Mouse (Mus musculus) cortical plate, adult 2 months (tissue): ENCODE results near the gene Pip4k2c.

Source experiments
- CTCF ChIP-seq: fragments of 200-500 bp; IDR thresholded peaks from 2 replicates; pipeline ENCODE4 v1.5.1; 2011; ENCODE audit warnings: mild to moderate bottlenecking, control low read depth, low read length; ENCODE audit not compliant: insufficient read depth; ENCODE audit errors: extremely low read depth
- POLR2A ChIP-seq: fragments of 200-500 bp; IDR thresholded peaks from 2 replicates; pipeline ENCODE4 v1.6.1; 2011; ENCODE audit warnings: mild to moderate bottlenecking, low read length, control low read depth; ENCODE audit not compliant: insufficient read depth; ENCODE audit errors: extremely low read depth

DNA sequence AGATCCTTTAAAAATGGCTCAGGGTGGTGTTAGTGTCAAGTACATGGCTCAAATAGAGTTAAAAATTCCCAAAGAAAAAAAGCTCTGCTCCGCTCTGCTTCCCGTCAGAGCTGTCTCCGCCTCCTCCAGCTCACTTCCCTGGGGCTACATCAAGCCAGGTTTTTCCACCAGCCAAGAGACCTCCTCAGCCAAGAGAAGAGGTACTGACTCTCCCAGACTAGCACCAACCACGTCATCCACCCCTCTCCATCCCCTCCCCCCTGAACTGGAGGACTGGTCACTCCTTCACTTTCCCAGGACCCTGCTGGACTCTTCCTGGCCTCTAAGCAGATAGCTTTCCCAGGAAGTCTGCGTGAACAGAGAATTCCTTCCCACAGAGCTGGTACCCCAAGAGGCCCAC, 15.0 kb downstream of the Pip4k2c start:
- TF ChIP-seq CTCF (no peak), POLR2A (peak; percentile 69; the same call in 1 of the 2 replicates)
